Mouse (Mus musculus): ENCODE data around the gene Wscd2. TPM values are rescaled to one million over a fixed set of nuclear protein-coding genes. Genes with fewer than 3 reads are reported as not detected.

Wscd2 gene
- 3.9 and 4.5 TPM in 2 replicates for polyA plus RNA-seq (2016; fragmentation: Nextera tagmentation; extraction: Ambion mirVana)

GRCm38 (mm10) chr5:113490033-113490432, at the start of gene Wscd2:
Gene Wscd2, plus strand, starts transcription at chr5:113490333.
- Histone ChIP-seq H3K4me3 (peak within 1 kb of the TSS; percentile 69), H3K27me3 (ENCODE audit: poor library complexity, severe bottlenecking) (peaks cover 60% of the 10 kb centered on the region), H3K36me3 (replicated peaks) (no peaks in the 10 kb centered on the region), H3K27ac (peak within 1 kb of the TSS; percentile 86), H3K9me3 (no peaks in the 10 kb centered on the region), H3K4me1 (peaks cover 48% of the 10 kb centered on the region)
- 63% methylated on average over 6 of the region's 6 CpGs for WGBS
- DNase-seq (ENCODE audit: extremely low spot score, low spot score) = no peak

- Histone ChIP-seq H3K4me3 (no peak overlapping the region), H3K27ac (peak overlapping the region; percentile 57; the same call in 1 of the 2 replicates)
- no peak for DNase-seq (ENCODE audit: extremely low spot score, low spot score)
Observed at GRCm38 (mm10) chr5:113442180-113442579, 48.0 kb upstream of the Wscd2 start.

GRCm38 (mm10) chr5:113448023-113448734, 42.0 kb upstream of the Wscd2 start:
- no peak for DNase-seq (ENCODE audit: extremely low spot score, low spot score)
- Histone ChIP-seq H3K9me3 (peaks cover 12% of the 10 kb centered on the region; the same call in 1 of the 2 replicates), H3K4me3 (no peak overlapping the region), H3K4me1 (peaks cover 49% of the 10 kb centered on the region), H3K36me3 (replicated peaks) (no peaks in the 10 kb centered on the region), H3K27me3 (ENCODE audit: poor library complexity, severe bottlenecking) (no peaks in the 10 kb centered on the region), H3K27ac (peak overlapping the region; percentile 62; the same call in 1 of the 2 replicates)
- 71% methylated on average over 9 of the region's 9 CpGs for WGBS

More at GRCm38 (mm10) chr5:113442180-113442579, 48.0 kb upstream of the Wscd2 start:
- no peaks in the 10 kb centered on the region for H3K9me3 ChIP-seq
- 66% methylated on average over 3 of the region's 3 CpGs for WGBS
- H3K36me3 ChIP-seq (replicated peaks) = no peaks in the 10 kb centered on the region
- no peaks in the 10 kb centered on the region for H3K27me3 ChIP-seq (ENCODE audit: poor library complexity, severe bottlenecking)
- H3K4me1 ChIP-seq = peaks cover 28% of the 10 kb centered on the region

DNA sequence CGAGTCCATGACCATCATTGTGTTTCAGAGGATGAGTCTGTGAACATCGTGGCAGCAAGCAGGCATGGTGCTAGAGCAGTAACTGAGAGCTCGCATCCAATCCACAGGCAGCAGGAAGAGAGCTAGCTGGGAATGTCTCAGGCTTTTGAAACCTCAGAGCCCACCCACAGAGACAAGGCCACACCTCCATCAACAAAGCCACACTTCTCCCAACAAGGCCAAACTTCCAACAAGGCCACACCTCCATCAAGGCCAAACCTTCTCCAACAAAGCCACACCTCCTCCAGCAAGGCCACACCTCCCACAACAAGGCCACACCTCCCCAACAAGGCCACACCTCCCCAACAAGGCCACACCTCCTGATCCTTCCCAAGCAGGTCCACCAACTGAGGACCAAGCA, 40.8 kb upstream of the Wscd2 start:
- H3K27ac ChIP-seq = no peak overlapping the region
- H3K4me3 ChIP-seq = no peak overlapping the region
- H3K27me3 ChIP-seq (ENCODE audit: poor library complexity, severe bottlenecking) = no peaks in the 10 kb centered on the region
- 84% methylated on average over 3 of the region's 3 CpGs for WGBS
- DNase-seq (ENCODE audit: extremely low spot score, low spot score) = no peak
- H3K4me1 ChIP-seq = peaks cover 60% of the 10 kb centered on the region
- H3K36me3 ChIP-seq (replicated peaks) = no peaks in the 10 kb centered on the region
- peaks cover 12% of the 10 kb centered on the region; the same call in 1 of the 2 replicates for H3K9me3 ChIP-seq

DNA sequence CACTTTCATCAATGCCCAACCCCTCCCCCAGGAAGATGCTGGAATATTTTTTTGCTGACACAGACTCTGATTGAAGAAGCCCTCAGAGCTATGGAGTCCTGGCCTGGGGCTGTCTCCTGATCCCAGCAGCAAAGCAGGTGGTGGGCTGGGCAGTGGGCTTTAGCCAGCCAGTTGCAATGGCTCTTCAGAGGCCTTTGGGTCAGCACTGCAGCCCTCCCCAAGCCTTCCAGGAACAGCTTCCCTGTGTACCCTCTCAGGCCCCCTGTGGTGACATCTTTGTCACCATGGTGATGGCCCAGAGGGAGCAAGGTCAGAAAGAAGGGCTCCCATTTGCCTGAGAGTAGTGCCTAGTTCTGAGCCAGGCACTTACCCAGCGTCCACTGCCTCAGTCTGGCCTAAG, 37.4 kb upstream of the Wscd2 start:
- peak; percentile 45 for DNase-seq (ENCODE audit: extremely low spot score, low spot score)
- Histone ChIP-seq H3K27me3 (ENCODE audit: poor library complexity, severe bottlenecking) (no peaks in the 10 kb centered on the region), H3K4me3 (peak overlapping the region; percentile 20; the same call in 1 of the 2 replicates), H3K9me3 (peaks cover 12% of the 10 kb centered on the region; the same call in 1 of the 2 replicates), H3K4me1 (peaks cover 55% of the 10 kb centered on the region), H3K27ac (peak overlapping the region; percentile 81), H3K36me3 (replicated peaks) (no peaks in the 10 kb centered on the region)
- 0% methylated on average over 1 of the region's 1 CpGs for WGBS

- Histone ChIP-seq H3K9me3 (peaks cover 12% of the 10 kb centered on the region; the same call in 1 of the 2 replicates), H3K27me3 (ENCODE audit: poor library complexity, severe bottlenecking) (0 out of 2 replicates have a peak, but pooled peaks cover under 1% of the 10 kb centered on the region), H3K4me3 (no peak overlapping the region), H3K27ac (peak overlapping the region; percentile 81), H3K36me3 (replicated peaks) (no peaks in the 10 kb centered on the region), H3K4me1 (peaks cover 49% of the 10 kb centered on the region)
- WGBS = 5% methylated on average over 4 of the region's 4 CpGs
- peak; percentile 63 for DNase-seq (ENCODE audit: extremely low spot score, low spot score)
Observed at GRCm38 (mm10) chr5:113453356-113453755, 36.8 kb upstream of the Wscd2 start.

GRCm38 (mm10) chr5:113456020-113456419, 34.1 kb upstream of the Wscd2 start:
- 97% methylated on average over 10 of the region's 10 CpGs for whole genome bisulfite sequencing
- 0 out of 2 replicates have a peak, but pooled peaks cover under 1% of the 10 kb centered on the region for H3K9me3 ChIP-seq
- H3K27ac ChIP-seq = no peak overlapping the region
- DNase-seq (ENCODE audit: extremely low spot score, low spot score) = no peak
- no peak overlapping the region for H3K4me3 ChIP-seq
- no peaks in the 10 kb centered on the region for H3K36me3 ChIP-seq (replicated peaks)
- H3K4me1 ChIP-seq = peaks cover 39% of the 10 kb centered on the region
- peaks cover 27% of the 10 kb centered on the region for H3K27me3 ChIP-seq (ENCODE audit: poor library complexity, severe bottlenecking)

GRCm38 (mm10) chr5:113456756-113457155, 33.4 kb upstream of the Wscd2 start:
- Histone ChIP-seq H3K4me3 (no peak overlapping the region), H3K4me1 (peaks cover 38% of the 10 kb centered on the region), H3K36me3 (replicated peaks) (no peaks in the 10 kb centered on the region), H3K27me3 (ENCODE audit: poor library complexity, severe bottlenecking) (peaks cover 32% of the 10 kb centered on the region), H3K27ac (no peak overlapping the region), H3K9me3 (no peaks in the 10 kb centered on the region)
- WGBS = 88% methylated on average over 4 of the region's 4 CpGs
- DNase-seq (ENCODE audit: extremely low spot score, low spot score) = no peak

DNA sequence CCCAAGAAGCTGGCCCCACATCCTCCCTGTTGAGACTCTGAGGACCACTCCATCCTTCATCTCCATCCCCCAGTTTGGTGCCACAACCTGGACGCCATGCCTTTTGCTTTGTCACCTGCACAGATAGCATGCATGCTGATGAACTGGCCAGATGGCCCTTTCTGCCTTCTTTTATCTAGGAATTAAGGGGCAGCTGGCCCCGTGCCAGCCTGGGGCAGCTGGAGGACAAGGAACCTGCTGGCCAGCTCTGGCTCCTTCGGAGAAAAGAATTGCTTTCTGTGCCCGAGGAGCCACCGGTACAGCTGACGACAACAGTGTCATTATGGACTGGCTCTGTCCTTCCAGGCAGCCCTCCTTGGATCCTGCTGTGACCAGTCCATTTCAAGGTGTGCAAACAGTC, 32.9 kb upstream of the Wscd2 start:
- Histone ChIP-seq H3K36me3 (replicated peaks) (no peaks in the 10 kb centered on the region), H3K27ac (no peak overlapping the region), H3K27me3 (ENCODE audit: poor library complexity, severe bottlenecking) (peaks cover 38% of the 10 kb centered on the region), H3K9me3 (no peaks in the 10 kb centered on the region), H3K4me3 (no peak overlapping the region), H3K4me1 (peaks cover 38% of the 10 kb centered on the region)
- WGBS = 84% methylated on average over 6 of the region's 6 CpGs
- no peak for DNase-seq (ENCODE audit: extremely low spot score, low spot score)

DNA sequence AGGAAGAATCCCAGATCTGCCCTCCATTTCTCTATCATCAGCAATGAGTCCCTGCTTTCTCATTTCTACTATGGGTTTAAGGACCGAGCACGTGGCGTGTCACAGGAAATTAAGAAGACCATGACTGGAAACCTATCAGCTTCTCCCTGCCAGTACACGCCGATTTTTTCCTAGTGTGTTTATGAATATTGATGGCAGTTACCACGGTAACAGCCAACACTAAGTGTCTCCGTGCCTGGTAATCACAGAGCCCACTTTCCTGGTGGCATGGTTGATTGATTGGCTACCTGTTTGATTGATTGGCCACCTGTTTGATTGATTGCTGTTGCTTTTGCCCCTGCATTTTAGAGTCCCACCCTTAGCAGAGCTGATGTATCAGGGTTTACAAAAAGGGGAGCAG, 30.2 kb upstream of the Wscd2 start:
- H3K27ac ChIP-seq = no peak overlapping the region
- 95% methylated on average over 7 of the region's 7 CpGs for WGBS

GRCm38 (mm10) chr5:113461582-113461981, 28.6 kb upstream of the Wscd2 start:
- H3K4me1 ChIP-seq = peaks cover 36% of the 10 kb centered on the region
- DNase-seq (ENCODE audit: extremely low spot score, low spot score) = no peak
- no peaks in the 10 kb centered on the region for H3K36me3 ChIP-seq (replicated peaks)
- peak overlapping the region; percentile 53; the same call in 1 of the 2 replicates for H3K27ac ChIP-seq
- no peaks in the 10 kb centered on the region for H3K9me3 ChIP-seq
- peaks cover 70% of the 10 kb centered on the region for H3K27me3 ChIP-seq (ENCODE audit: poor library complexity, severe bottlenecking)
- 29% methylated on average over 16 of the region's 16 CpGs for whole genome bisulfite sequencing
- H3K4me3 ChIP-seq = peak overlapping the region; percentile 44

More for the DNA sequence above, 30.2 kb upstream of the Wscd2 start:
- DNase-seq (ENCODE audit: extremely low spot score, low spot score) = no peak
- Histone ChIP-seq H3K36me3 (replicated peaks) (no peaks in the 10 kb centered on the region), H3K4me1 (peaks cover 25% of the 10 kb centered on the region), H3K27me3 (ENCODE audit: poor library complexity, severe bottlenecking) (peaks cover 58% of the 10 kb centered on the region), H3K4me3 (no peak overlapping the region), H3K9me3 (no peaks in the 10 kb centered on the region)

DNA sequence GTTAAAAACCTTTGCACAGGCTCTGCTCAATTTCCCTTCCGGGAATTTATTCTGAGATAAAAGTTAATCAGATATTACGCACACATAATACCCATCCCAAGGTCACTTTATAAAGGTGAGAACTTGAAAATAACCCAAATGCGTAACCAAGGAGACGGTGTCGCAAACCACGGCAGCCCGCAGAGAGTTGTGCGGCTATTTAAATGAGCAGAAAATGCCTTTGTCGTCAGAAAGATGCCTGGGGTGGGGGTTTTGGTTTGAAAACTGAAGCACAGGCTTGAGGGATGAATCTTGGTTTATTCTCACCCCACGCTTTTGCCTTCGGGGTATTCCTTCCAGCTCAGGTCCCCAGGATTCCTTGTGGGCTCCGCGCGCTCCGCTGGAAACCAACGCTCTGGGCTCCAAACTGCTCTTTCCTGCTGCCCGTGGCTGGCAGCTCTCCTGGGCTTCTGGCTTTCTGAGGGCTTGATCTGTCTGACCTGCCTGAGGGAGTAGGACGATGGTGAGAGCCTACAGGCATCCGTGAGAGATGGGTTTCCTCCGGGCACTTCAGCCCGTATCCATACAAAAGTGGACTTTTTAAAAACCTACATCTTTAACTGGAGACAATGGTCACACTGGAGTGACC, 28.0 kb upstream of the Wscd2 start:
- peaks cover 40% of the 10 kb centered on the region for H3K4me1 ChIP-seq
- WGBS = 29% methylated on average over 21 of the region's 21 CpGs
- peak; percentile 26 for DNase-seq (ENCODE audit: extremely low spot score, low spot score)
- peak overlapping the region; percentile 69 for H3K27ac ChIP-seq
- H3K4me3 ChIP-seq = peak overlapping the region; percentile 44
- no peaks in the 10 kb centered on the region for H3K9me3 ChIP-seq
- H3K36me3 ChIP-seq (replicated peaks) = no peaks in the 10 kb centered on the region
- H3K27me3 ChIP-seq (ENCODE audit: poor library complexity, severe bottlenecking) = peaks cover 76% of the 10 kb centered on the region

GRCm38 (mm10) chr5:113464731-113465130, 25.4 kb upstream of the Wscd2 start:
- Histone ChIP-seq H3K4me1 (peaks cover 61% of the 10 kb centered on the region), H3K9me3 (no peaks in the 10 kb centered on the region), H3K36me3 (replicated peaks) (no peaks in the 10 kb centered on the region), H3K4me3 (no peak overlapping the region), H3K27ac (peak overlapping the region; percentile 48; the same call in 1 of the 2 replicates), H3K27me3 (ENCODE audit: poor library complexity, severe bottlenecking) (peaks cover 73% of the 10 kb centered on the region)
- WGBS = 87% methylated on average over 6 of the region's 6 CpGs
- DNase-seq (ENCODE audit: extremely low spot score, low spot score) = no peak

Data from forebrain, embryonic 10.5 days (tissue).